Mouse (Mus musculus): Measurements from ENCODE around the gene Sap25. TPM values are rescaled to one million over a fixed set of nuclear protein-coding genes. Genes with fewer than 3 reads are reported as not detected.

Gene Sap25
- total RNA-seq, 2 experiments from 2014 or later: 8.4 to 16.4 TPM

GRCm38 (mm10) chr5:137652474-137652873 is 11.3 kb downstream of the Sap25 start:
- Histone ChIP-seq H3K27ac (no peak overlapping the region; the same call in 1 of the 2 replicates), H3K4me3 (no peak overlapping the region)
- DNase-seq (ENCODE audit: low spot score in 2 of 2): peak; percentile 55 to 76
- peak; percentile 90 for TF ChIP-seq CTCF (conservative IDR thresholded peaks at IDR 0.05)

DNA sequence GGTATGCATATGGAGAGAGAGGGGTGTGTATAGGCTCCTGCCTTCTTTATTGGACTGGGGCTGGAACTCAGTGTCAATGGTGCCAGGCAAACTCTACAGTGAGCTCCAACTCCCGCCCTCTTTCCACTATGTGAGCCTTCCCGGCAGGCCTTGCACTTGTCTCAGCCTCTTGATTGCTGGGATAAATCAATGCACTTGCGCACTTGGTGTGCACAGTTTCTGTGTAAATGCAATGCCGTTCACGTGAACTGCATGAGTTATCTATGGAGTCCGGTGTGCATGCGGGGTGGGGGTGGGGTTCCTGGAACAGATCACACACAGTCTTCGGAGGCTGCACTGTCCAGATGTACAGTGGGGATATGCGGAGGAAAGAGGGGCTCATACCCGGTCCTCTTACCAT is 12.2 kb downstream of the Sap25 start:
- no peak overlapping the region for H3K4me3 ChIP-seq
- no peak for TF ChIP-seq CTCF (conservative IDR thresholded peaks at IDR 0.05)
- no peak overlapping the region for H3K27ac ChIP-seq
- no peak for DNase-seq (ENCODE audit: low spot score in 2 of 2)

GRCm38 (mm10) chr5:137654746-137655145 is 13.6 kb downstream of the Sap25 start:
- H3K4me3 ChIP-seq: no peak overlapping the region
- H3K27ac ChIP-seq: no peak overlapping the region
- no peak for DNase-seq (ENCODE audit: low spot score in 2 of 2)
- peak; percentile 60 for TF ChIP-seq CTCF (conservative IDR thresholded peaks at IDR 0.05)

DNA sequence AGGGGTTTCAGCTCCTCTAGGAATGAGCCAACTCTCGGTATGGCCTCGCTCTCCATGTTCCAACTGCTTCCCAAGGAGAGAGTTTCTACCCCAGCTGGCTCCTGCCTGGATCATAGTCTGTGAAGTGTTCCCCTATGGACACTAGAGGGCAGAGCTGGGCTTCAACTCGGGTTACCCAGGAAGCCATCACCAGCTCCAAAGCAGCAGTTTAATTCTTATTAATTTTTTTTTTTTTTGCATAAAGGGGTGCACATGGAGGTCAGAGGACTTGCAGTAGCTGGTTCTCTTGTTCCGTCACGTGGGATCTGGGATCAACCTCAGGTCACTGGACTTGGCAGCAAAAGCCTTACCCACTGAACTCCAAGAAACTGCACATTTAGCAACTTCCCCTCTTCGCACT is 15.8 kb downstream of the Sap25 start:
- H3K4me3 ChIP-seq: no peak overlapping the region
- DNase-seq (ENCODE audit: low spot score in 2 of 2): peak; percentile 83 to 84
- peak overlapping the region; percentile 71; the same call in 1 of the 2 replicates for H3K27ac ChIP-seq
- TF ChIP-seq CTCF (conservative IDR thresholded peaks at IDR 0.05): peak; percentile 91

DNA sequence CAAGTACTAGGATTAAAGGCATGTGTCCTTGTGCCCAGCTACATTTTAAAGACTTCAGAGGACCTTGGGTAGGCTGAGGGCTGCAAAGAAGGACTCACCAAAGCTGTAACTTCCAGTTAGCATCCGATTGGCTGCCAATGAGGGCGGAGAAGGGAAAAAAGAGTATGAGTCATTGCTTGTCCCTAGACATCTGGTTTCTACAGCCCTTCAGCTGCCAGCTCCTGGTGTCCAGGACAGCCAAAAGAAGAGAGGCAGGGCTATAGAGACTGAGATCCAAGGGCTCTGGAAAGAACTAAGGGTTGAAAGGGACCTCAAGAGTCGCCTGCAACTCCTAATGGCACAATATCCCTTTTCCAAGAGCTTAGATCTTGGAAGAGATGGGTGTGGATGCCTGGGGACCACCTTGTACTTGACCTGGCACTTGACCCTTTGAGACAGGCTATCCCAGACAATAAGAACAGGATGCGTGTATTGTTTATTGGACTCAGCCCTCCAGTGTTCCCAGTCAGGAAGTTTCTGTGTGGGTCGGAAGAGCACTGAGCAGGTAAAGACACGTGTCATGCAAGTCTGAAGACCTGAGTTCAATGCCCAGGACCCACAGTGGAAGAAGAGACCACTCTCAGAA is 19.0 kb downstream of the Sap25 start:
- H3K27ac ChIP-seq: peak overlapping the region; percentile 23; the same call in 1 of the 2 replicates
- DNase-seq (ENCODE audit: low spot score in 2 of 2): no peak

DNA sequence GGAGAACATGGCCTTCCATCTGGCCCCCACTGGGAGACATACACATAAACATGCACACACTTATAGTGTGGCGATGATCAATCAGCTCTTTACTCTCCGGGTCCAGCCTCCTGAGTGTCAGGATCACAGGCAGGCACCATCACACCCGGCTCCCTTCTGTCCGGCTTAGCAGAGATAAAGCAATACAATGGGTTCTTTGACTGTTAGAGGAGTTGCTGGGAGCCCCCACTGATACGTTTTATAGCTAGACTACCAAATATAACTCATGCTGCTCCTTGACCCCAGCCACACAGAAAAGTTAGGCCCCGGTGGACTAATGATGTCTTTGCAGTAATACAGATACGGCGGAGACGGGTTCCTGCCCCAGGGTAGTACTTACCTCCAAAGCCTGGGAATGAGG is 21.9 kb downstream of the Sap25 start:
- Histone ChIP-seq H3K27ac (no peak overlapping the region), H3K4me3 (no peak overlapping the region)
- TF ChIP-seq CTCF (conservative IDR thresholded peaks at IDR 0.05): no peak
- DNase-seq (ENCODE audit: low spot score in 2 of 2): no peak

More for the DNA sequence above, 19.0 kb downstream of the Sap25 start:
- TF ChIP-seq CTCF (conservative IDR thresholded peaks at IDR 0.05): no peak
- no peak overlapping the region for H3K4me3 ChIP-seq

DNA sequence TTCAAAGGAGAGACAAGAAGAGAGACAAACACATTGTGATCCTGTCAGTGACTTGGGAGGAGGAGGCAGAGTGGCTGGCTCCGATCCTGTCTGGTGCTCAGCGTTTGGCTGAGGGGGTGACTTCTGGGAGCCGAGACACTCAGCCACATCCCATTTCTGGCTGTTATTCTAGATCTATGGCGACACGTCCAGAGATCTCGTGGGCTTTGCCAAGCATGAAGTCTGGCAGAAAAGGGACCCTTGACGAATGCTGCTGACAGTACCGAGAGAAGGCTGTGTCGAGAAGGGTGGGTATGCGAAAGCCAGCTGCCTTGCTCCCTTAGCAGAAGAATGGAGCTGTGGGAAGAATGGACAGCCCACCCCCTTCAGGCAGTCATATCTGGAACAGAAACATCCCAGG is 27.8 kb downstream of the Sap25 start:
- H3K27ac ChIP-seq: no peak overlapping the region
- DNase-seq (ENCODE audit: low spot score in 2 of 2): no peak
- H3K4me3 ChIP-seq: no peak overlapping the region
- no peak for TF ChIP-seq CTCF (conservative IDR thresholded peaks at IDR 0.05)

- no peak for DNase-seq (ENCODE audit: low spot score in 2 of 2)
- Histone ChIP-seq H3K27ac (no peak overlapping the region), H3K4me3 (no peak overlapping the region)
- peak; percentile 61 for TF ChIP-seq CTCF (conservative IDR thresholded peaks at IDR 0.05)
These were observed 29.1 kb downstream of the Sap25 start for GRCm38 (mm10) chr5:137670240-137670639.

DNA sequence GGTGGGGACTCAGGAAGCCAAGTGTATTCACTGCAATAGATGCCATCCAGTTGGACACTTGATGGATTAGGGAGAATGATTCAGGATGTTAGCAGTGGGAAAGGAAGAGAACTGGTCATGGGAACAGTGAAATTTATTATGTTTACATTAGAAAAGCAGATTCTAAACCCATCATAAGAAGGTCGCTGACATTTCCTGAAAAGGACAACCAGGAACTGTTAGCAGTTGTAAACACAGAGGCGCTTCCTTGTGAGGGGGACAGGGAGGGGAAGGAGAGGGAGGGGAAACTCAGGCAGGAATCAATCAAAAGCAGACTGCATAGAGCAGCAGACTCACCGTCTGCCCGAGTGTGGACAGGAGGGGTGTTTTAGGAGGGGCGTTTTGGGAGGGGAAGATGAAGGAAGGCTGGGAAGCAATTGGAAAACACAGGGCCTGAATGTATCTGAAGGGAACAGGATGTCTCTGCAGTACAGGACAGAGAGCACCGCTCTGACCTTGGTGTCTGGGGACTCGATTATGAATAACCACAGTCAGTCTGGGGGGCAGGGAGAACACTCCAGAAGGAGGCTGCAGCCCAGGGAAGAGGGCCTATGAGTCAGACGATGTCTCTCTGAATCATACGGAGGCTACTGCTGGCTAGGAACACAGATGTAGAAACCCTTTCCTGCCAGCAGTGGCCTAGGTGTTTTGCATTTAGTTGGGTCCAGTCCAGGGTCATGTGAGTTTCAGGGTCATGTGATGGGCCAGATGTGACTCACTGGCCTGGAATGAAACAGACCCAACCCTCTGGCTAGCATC is 30.5 kb downstream of the Sap25 start:
- H3K4me3 ChIP-seq: peak overlapping the region; percentile 17; the same call in 1 of the 2 replicates
- peak overlapping the region; percentile 73 for H3K27ac ChIP-seq
- no peak for DNase-seq (ENCODE audit: low spot score in 2 of 2)
- TF ChIP-seq CTCF (conservative IDR thresholded peaks at IDR 0.05): no peak

GRCm38 (mm10) chr5:137672361-137672760 is 31.2 kb downstream of the Sap25 start:
- Histone ChIP-seq H3K27ac (peak overlapping the region; percentile 73; the same call in 1 of the 2 replicates), H3K4me3 (no peak overlapping the region)
- DNase-seq (ENCODE audit: low spot score in 2 of 2): no peak
- no peak for TF ChIP-seq CTCF (conservative IDR thresholded peaks at IDR 0.05)

- TF ChIP-seq CTCF (conservative IDR thresholded peaks at IDR 0.05): no peak
- DNase-seq (ENCODE audit: low spot score in 2 of 2): no peak
- Histone ChIP-seq H3K4me3 (no peak overlapping the region), H3K27ac (0 out of 2 replicates have a peak overlapping the region, but pooled peaks have one; percentile 25)
These were observed 31.9 kb downstream of the Sap25 start for GRCm38 (mm10) chr5:137673015-137673414.

GRCm38 (mm10) chr5:137674786-137675185 is 33.7 kb downstream of the Sap25 start:
- no peak overlapping the region for H3K4me3 ChIP-seq
- no peak for DNase-seq (ENCODE audit: low spot score in 2 of 2)
- TF ChIP-seq CTCF (conservative IDR thresholded peaks at IDR 0.05): no peak
- no peak overlapping the region for H3K27ac ChIP-seq

GRCm38 (mm10) chr5:137677859-137678258 is 36.7 kb downstream of the Sap25 start:
- peak in 1 of 2 experiments; percentile 39 for DNase-seq (ENCODE audit: low spot score in 2 of 2)
- TF ChIP-seq CTCF (conservative IDR thresholded peaks at IDR 0.05): no peak

More at GRCm38 (mm10) chr5:137677859-137678258, 36.7 kb downstream of the Sap25 start:
- H3K27ac ChIP-seq: peak overlapping the region; percentile 57
- H3K4me3 ChIP-seq: no peak overlapping the region

All from layer of hippocampus, adult 2 months (tissue).